Mouse (Mus musculus): ENCODE measurements around the gene Ggct.
"Not testable (repeated sequence)": the region's sequence is repeated elsewhere in the genome, so short reads cannot be mapped to it uniquely, and the experiment has no call there.

The Ggct gene

DNA sequence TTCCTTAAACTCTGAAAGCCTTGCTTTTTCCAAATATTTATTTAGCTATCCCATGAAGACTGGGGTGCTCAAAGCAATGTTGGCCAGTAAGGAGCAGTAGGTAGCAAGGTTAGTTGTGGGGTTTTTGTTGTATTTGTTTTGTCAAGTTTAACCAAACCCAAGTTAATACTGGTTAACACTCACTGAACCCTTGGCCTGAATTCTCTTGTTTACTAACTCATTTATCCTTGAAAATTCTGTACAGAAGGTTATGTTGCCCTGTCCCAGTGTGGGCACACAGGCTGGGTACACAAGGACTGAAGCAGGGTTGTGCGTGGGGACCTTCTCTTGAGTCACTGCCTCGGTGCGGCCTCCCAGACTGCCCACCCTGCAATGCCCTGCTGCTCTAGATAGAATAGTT lies 3.6 kb upstream of the Ggct start:
- no peak for DNase-seq (ENCODE audit: low read depth)

DNA sequence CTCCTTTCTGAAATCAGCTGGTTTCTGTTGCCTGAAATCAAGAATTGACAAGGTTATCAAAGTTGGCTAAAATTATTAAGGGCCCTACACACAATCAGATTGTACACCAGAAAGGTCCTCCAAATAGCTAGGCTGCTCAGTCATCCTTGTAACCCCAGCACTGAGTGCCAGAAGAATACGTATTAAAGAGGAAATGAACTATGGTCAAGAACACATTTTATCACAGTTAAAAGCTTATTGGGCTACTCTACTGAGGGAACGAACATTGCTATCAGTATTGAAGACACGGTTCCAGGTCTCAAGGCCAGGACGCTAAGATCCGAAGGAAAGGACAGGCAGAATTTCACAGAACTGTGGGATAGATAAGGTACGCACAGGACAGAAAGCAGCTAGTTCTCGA lies 609 bp downstream of the Ggct start:
- DNase-seq (ENCODE audit: low read depth) = no peak

DNA sequence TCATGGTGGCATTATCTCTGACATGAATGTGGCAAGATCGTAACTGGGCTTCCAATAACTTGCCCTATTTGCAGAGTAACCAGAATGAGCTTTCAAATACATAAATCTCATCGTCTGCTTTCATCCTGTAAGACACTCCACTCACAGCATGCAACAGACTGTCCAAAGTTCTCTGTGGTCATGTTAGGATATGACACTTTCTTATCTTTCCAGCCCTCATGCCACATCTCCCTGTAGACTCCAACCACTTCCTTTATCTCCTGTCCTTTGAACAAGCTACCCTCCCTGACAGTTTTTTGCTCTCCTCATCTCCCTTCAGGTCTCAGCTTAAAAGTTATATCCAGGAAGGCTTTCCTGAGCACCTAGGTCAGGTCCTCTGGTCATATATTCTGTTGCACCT lies 1.6 kb downstream of the Ggct start:
- DNase-seq (ENCODE audit: low read depth) = peak; percentile 94

DNA sequence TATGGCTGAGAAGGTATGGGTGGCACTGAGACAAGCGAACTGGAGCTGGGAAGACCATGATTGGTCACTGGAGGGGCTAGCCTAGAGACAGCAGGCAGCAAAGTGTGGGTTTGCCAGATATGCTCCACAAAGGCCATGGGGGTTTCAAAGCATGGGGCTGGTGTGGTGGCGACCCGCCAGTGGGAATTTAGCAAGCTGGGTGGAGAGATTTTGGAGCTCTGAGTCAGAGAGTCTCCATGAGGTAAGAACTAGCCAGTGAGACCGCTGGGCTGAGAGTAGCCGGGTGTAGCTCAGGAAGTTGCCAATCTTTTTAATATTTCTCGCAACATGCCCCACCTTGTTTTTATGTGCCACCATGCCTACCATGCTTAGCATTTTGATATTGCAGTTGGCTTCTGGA lies 4.6 kb downstream of the Ggct start:
- peak; percentile 55 for DNase-seq (ENCODE audit: low read depth)

DNA sequence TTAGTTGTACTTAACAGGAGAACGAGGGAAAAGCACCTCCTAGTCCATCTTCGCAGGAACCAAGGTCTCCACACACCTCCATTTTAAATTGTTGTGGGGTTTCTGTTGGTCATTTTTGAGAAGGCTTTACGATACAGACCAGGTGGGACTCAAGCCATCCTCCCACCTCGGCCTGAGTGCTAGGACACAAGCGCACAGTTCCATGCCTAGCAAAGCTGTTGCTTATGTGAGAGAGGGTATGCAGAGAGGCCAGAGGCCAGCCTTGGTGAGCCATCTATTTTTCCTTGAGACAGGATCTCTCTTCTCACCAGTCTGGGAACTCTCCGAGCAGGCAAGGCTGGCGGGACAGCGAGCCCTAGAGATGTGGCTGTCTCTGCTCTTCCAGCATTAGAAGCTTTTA lies 8.7 kb downstream of the Ggct start:
- DNase-seq (ENCODE audit: low read depth) = no peak

DNA sequence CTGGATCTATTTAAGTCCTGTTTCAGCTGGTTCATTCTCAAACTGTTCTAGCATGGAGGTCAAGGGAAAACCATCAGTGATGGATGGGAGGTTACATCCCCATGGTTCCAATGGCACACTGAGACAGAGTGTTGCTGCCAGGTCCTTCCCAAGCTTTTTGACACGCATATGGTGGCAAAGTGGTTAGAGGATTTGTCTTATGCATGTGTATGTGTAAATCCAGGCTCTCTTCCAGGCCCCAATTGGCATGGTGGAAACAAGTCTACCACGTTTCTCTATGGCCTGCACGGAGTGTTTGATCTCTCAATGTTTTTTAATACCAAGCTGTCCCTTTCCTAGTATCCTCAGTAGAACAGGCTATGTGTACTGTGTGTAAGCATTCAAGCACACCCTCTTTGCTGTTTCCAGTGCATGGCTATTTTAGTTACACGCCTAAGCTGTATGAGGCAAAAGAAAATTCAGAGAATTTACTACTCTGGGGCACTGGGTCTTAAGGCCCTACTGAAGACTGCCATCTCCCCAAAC lies 9.2 kb downstream of the Ggct start:
- DNase-seq (ENCODE audit: low read depth) = no peak

DNA sequence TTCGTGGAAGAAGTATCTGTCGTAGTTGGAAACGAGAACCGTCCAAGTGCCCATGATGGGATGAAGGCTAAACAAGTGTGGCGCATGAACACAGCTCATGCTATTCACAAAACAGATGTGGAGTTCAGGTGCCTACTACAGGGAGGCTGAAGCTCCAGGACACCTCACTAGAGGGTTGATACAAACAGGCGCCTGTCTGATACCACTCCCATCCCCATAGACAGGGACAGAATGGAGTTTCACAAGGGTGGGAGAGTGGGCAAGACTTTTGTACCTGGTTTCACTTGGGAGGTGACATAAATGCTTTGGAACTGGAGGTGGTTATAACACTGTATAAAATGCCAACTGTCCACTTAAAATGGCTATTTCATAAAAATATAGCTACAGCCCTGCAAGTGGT lies 13.3 kb downstream of the Ggct start:
- no peak for DNase-seq (ENCODE audit: low read depth)

DNA sequence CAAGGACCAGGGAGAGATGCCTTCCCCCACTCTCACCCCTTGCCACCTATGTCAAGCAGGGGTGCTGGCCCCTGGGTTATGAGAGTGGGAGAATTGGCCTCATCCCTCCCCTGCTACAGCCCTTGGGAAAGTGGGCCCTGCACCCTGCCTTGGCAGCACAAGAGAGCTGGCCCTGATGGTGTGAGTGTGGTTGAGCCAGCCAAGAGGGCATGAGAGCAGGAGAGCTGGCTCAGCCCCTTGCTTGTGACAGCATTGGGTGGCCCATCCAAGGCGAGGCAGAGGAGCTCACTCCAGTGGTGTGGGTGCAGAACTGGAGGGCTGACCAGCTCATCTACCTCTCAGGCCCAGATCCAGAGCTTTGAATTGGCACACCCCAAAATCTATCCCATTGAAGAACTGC lies 17.1 kb downstream of the Ggct start:
- DNase-seq (ENCODE audit: low read depth) = no peak

DNA sequence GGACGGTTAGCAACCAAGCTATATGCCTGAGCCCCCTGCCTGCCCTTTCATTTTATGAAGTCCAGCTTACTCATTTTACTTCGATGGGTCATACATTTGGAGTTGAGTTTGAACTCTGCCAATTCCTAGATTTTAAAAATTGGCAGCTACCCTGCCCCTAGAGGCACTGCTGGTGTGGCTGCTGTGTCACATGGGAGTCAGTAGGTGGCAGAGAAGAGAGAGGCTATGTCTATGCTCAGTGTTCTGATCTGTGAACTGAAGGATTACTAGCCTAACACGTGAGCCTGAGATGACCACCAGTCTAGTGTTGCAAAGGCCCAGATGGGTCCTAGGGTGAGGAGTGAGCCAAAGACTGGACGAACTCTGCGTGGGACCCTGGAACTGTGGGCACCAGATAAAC lies 18.2 kb downstream of the Ggct start:
- DNase-seq (ENCODE audit: low read depth) = peak; percentile 74

DNA sequence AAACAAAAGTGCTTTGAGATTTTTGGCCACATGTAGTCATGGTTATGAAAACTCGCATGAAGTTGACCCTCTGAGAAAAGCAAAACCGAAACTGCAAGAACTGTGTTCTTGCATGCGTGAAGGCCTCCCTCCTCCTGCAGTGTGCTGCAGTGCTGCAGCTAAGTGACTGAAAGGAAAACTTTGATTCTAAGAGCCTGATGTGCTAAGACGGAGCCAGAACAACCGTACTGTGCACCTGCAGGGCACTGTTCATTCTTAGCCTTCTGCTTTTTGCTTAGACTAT lies 19.9 kb downstream of the Ggct start:
- peak; percentile 75 for DNase-seq (ENCODE audit: low read depth)

DNA sequence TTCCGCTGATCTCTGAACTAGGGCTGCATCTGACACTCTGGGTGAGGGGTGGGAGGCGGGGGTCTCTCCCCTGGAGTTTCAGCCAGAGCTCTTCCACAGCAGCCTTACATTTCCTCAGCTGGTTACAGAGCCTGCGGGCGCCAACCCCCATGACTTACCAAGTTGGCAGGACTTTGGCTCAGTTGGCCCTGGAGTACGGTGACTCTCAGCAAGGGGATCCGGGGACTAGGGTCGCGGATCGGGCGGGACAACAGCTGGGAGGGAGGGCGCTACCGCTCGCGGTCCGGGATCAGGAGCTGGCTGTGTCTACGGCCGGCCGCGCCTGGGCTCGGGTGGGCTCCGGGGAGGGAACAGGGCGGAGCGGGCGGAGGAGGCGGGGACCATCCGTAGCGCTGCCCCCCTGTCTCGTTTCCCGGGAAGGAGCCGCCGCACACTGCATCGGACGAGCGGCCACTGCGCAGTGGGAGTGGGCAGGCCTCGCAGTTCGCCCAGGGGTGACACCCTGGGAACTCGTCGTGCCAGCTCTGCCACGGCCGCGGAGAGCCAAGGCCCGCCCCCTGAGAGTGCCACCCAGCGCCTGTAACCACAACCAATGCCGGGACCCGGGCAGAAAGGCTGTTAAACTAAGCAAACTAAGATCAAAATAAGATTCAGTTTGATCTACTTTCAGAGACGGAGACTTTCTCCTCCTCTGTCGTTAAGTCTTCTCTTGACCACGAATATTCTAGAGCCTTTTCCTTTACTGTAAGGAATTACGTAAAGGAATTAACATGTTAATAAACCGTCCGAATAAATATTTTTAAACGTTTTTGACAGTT lies 20.4 kb downstream of the Ggct start, which contains the start of gene Nod1:
TSS of gene Nod1 (minus strand) at position 502 of the 818 bp plus-strand sequence.
- DNase-seq (ENCODE audit: low read depth) = peak; percentile 65

DNA sequence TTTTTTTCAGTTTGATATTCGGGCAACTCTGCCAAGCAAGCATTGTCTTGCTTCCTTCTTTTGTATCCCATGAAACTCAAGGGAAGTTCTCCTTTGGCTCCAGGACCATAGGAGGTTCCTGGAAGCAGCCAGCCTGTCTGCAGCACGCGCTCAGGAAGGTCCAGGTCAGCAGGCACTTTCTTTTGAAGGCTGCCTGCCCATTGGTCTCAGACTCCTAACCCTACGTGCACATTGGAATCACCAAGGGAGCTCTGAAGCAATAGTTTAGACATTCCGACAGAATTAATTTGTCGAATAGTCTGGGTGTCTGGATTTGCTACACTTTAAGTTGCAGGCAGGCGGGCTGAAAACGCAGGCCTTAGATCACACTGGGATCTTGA lies 21.0 kb downstream of the Ggct start:
- DNase-seq (ENCODE audit: low read depth) = no peak

DNA sequence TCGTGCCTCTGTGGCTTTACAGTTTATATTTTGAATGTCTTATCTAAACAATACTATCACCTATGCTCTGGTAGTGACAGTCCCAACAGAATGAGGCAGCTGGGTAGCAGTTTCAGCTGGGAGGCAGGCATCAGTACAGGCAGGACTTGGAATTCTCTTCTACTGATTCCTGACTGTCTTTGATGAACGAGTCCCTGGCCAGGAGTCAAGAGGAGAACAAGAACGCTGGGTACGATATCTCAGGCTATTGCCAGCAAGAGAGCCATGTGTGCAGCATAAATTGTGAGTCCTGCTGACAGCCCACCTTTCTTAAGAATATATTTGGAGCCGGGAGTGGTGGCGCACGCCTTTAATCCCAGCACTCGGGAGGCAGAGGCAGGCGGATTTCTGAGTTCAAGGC lies 22.2 kb downstream of the Ggct start:
- DNase-seq (ENCODE audit: low read depth) = no peak

DNA sequence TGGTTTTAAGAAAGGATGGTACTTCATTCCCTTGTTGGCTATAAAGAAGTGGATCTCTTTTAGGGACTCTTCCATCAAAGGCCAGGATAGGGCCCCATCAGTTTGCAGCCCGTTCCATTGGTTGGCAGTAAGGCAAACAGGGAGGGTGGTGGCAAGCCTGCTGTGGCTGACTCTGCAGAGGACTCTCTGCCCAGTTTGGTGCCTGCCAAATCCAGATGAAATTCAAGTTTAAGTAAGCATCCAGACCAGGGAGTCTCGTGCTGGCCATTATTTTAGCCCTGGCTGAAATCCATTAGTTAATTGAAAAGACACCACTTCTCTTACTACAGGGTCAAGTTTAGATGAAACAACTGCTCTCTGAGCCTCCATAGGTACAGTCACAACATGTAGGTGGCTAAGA lies 22.9 kb downstream of the Ggct start:
- DNase-seq (ENCODE audit: low read depth) = no peak

DNA sequence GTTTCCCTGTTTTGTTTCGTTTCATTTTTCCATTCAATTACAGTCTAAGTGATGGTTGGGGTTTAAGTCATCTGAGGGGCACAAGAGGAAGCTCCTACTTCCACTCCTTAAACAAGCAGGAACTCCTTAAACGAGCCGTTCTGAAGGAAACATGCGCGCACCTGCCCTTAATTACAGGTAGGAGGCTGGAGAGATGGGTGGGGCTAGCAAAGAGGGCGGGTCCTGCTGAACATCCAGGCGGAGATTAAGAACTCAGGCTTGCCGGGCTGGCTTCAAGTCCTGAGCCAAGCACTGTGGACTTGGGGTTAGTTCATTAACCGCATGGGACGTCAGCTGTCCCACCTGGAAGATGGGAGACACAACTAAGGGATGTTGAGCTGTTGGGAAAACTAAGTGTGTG lies 25.2 kb downstream of the Ggct start:
- DNase-seq (ENCODE audit: low read depth) = no peak

DNA sequence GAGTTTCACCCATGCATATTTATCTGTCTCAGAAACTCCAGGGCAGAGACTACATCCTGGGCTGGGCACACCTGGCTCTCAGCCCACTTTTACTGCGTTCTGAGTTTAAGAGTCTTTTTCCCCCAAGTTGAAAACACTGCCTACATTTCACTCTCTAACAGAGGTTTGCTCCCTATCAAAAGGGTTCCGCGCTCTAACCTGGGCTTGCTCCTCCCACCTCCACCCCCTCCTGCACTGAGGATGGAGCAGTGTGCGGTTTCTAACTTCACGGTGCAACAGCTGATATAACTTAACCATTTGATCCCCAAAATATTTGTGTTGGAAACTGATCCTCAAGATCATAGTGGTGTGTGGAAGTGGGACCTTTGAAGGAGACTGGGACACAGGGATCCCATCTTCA lies 27.5 kb downstream of the Ggct start:
- no peak for DNase-seq (ENCODE audit: low read depth)

DNA sequence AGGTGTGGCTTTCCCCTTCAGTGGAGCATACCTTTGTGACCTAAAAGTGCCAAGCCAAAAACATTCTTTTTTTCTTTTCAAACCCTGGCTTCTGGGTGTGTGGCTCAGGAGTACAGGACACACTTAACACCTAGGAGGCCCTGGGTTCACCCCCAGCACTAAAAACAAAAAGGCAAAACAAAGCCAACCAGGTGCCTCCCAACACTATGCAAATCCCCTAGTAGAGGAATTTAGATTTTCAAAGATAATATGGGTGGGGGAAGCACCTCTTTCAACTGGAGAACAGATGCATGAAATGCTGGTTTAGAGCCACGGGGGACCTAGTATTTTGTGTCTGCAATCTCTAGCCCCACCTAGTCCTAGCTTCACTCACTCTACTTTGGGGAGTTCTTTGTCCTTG lies 28.0 kb downstream of the Ggct start:
- no peak for DNase-seq (ENCODE audit: low read depth)

DNA sequence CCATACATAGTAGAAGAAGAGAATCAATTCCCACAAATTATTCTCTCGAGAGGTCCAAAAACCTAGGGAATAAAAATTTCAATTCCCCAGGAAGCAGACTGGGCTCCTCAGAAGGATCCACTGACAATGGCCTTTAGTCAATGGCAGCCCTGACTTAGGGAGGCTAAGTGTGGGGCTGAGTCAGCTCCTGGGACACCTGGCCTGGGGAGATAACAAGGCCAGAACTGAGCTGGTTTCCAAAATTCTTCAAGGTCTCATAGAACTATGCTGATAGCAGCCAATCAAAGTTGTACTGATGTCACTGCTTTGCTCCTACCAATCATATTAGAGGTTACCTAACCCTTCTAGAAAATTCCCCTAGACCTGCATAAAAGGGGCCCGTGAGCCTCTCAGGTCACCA lies 29.2 kb downstream of the Ggct start:
- no peak for DNase-seq (ENCODE audit: low read depth)

DNA sequence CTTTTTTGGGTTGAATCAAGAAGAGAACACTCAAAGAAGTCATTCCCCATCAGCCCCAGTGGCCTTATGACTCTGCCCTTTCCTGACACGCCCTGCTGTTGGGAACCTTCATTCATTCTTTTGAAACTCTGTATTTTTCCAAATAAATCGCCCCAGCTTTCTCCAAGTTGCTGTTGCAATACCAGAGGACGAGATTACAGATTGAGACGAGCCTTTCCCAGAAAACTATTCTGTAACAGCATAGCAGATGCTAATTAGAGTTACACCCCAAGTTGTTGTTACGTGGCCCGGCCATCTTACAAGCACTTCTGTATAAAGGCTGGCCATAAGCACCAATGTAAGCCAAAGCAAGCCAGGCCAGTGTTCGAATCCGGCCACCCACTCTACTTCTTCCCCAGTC lies 35.1 kb downstream of the Ggct start:
- DNase-seq (ENCODE audit: low read depth) = no peak

DNA sequence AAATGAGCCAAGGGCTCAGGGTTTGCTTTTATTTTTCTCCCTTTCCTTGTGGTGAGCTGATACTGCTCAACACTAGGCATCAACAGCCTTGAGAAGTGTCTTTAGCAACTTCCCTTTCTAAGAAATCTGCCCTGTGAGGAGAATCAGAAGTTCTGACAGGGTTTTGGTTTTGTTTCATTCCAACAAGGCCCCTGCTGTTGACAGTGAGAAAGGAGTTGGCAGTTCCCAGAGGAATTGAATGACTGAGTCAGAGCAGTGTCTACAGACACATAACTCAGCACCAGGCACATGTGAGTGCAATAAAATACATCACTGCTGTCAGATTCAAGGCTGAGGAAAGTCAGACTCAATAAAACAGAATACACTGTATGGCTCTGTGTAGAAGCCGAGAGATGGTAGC lies 36.3 kb downstream of the Ggct start:
- DNase-seq (ENCODE audit: low read depth) = peak; percentile 55

DNA sequence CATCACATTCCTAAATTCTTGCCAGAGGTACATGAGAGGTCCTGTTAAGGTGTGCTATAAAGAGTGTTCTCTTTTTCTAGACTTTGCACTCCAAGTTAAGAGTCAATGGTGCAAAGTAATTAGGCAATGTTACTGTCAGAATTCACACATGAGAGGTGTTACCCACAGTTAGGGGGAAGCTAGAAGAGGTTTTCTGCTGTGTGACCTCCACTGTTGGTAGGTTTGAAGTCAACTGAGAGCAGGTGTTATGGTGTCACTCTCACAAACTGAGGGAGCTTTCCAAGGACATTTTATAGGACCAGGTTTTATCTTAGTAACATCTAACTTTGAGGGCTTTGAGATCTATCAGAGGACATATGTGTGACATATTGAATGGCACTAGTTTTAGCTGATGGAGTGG lies 36.8 kb downstream of the Ggct start:
- DNase-seq (ENCODE audit: low read depth) = no peak

DNA sequence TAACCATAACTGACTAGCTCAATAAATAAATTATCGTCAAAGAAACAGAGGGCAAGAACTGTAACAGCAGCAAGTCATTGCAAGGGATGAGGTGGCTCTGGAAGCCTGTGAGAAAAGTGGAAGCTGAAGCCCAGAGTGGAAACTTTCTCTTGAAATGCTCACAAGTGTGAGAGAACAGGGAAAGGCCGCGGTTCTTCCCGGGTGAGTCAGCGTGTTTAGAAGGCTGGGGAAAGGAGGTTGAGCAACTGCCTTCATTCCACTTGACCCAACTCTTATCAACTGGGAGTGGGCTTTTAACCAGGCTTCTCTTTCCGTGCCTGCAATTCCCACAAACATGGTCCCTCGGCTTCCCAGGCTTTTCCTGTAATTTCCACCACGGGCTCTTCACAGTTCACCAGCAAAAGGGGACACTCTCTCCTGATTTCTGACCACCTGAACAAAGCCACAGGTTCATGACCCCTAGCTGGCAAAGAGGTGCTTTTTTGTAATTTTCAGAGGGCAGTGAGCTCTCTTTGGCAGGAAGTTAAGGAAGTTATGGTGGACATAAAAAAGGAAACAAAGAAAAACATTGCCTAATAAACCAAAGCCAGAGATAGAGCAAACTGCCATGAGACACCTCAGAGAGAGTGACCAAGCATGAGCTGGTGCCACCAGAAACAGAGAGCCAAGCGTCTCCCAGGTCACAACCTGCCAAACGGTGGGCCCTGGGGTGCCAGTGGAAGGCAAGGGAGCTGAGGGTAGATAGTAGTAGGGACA lies 37.9 kb downstream of the Ggct start:
- DNase-seq (ENCODE audit: low read depth) = peak; percentile 87

DNA sequence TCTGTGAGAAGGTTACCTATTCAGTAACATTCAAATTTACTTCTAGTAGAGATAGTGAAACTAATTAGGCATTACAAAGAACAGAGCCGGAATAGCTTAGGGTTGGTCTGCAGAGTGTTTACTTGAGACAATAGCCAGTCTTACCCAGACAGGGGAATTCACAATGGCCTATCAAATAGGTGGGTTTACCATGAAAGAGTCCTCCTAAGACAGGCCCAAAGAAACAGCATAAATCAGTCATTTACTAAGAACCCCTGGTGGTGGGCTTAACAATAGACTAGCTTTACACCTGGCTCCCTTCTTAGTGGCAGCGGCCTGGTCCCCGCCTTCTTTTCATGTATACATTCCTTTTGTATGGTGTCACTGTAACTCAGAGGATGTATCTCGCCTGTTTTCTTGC lies 39.4 kb downstream of the Ggct start:
- not testable (repeated sequence) for DNase-seq (ENCODE audit: low read depth)

DNA sequence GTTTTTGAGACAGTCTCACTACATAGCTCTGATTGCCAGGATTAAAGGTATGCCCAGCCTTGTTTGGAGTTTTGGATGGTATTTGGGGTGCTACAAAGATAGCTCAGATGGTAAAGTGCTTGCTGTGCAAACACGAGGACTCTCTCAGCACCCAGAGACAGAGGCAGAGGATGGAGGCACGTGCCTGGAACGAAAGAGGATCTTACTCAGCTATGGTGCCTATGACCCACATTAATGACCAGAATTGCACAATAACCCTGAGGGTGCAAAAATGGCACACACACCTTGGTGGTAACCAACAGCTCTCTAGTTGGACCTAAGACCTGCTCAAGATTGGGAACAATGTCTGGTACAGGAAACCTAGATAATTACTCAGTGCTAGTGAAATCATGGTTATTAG lies 40.2 kb downstream of the Ggct start:
- no peak for DNase-seq (ENCODE audit: low read depth)

Measured in 416B (cell line).